Mouse (Mus musculus) olfactory bulb, adult 2 months (tissue): ENCODE measurements around the gene Smarcd3.

ENCODE experiments used
- CTCF ChIP-seq: fragments of 200-500 bp; IDR thresholded peaks from 2 replicates; pipeline ENCODE4 v1.5.1; 2012; ENCODE audit warnings: low read depth, mild to moderate bottlenecking, low read length, moderate library complexity; ENCODE audit not compliant: insufficient read depth
- POLR2A ChIP-seq: fragments of 200-500 bp; IDR thresholded peaks from 2 replicates; pipeline ENCODE4 v1.6.1; 2012; ENCODE audit warnings: mild to moderate bottlenecking, low read depth, low read length, moderate library complexity; ENCODE audit not compliant: insufficient read depth

- TF ChIP-seq CTCF (no peak), POLR2A (no peak)
Measured at GRCm38 (mm10) chr5:24600236-24600635, 24.0 kb downstream of the Smarcd3 start.
